Mouse (Mus musculus) lung, adult 2 months (tissue): Measurements from ENCODE around the gene Cnih3.

Source experiments
- CTCF ChIP-seq: fragments of 200-500 bp; IDR thresholded peaks from 2 replicates; pipeline ENCODE4 v1.5.1; 2011; ENCODE audit warnings: mild to moderate bottlenecking, low read length, control low read depth; ENCODE audit not compliant: insufficient read depth
- POLR2A ChIP-seq: fragments of 200-500 bp; IDR thresholded peaks from 2 replicates; pipeline ENCODE4 v1.6.1; 2011; ENCODE audit warnings: low read depth, mild to moderate bottlenecking, control low read depth, low read length, borderline replicate concordance; ENCODE audit errors: extremely low read depth

DNA sequence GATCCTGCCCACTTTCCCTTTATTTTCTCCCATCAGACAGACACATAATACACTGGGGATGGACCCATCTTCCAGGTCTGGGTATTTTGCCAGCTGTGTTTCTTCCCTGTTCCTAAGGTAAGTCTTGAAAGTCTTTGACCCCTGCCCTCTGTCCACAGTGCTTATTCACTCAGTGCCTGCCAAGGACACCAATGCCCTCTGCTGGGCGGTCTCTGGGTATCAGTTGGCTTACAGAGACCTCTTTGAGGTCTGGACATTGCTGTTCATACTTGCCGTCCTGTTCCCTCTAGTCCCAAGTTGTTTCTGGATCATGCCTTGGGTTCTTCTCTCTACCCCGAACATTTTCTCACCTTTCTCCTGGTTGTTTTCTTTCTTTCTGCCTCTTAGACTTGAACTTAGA lies 8.3 kb downstream of the Cnih3 start:
- TF ChIP-seq CTCF (no peak), POLR2A (no peak)
